Mouse (Mus musculus): ENCODE results near the gene Psmd12. TPM values are rescaled to one million over a fixed set of nuclear protein-coding genes. Genes with fewer than 3 reads are reported as not detected.

Psmd12 gene
- polyA plus RNA-seq, 1 experiment = not detected

GRCm38 (mm10) chr11:107468252-107469030 lies 10.8 kb upstream of the Psmd12 start:
- WGBS = 20% methylated on average over 16 of the region's 16 CpGs
- peak overlapping the region; percentile 84 for H3K4me3 ChIP-seq (ENCODE audit: insufficient read depth, low read depth, low read length)
- H3K27ac ChIP-seq (ENCODE audit: insufficient read depth, low read depth, low read length) = peak overlapping the region; percentile 4; the same call in 1 of the 2 replicates
- TF ChIP-seq POLR2A (IDR thresholded peaks at IDR 0.05; ENCODE audit: insufficient read depth, low read depth, low read length) = no peak
- no peak for TF ChIP-seq CTCF (IDR thresholded peaks at IDR 0.05; ENCODE audit: insufficient read depth, low read depth, low read length)
- H3K4me1 ChIP-seq (ENCODE audit: control insufficient read depth, insufficient read depth, low read length) = peaks cover 7% of the 10 kb centered on the region

DNA sequence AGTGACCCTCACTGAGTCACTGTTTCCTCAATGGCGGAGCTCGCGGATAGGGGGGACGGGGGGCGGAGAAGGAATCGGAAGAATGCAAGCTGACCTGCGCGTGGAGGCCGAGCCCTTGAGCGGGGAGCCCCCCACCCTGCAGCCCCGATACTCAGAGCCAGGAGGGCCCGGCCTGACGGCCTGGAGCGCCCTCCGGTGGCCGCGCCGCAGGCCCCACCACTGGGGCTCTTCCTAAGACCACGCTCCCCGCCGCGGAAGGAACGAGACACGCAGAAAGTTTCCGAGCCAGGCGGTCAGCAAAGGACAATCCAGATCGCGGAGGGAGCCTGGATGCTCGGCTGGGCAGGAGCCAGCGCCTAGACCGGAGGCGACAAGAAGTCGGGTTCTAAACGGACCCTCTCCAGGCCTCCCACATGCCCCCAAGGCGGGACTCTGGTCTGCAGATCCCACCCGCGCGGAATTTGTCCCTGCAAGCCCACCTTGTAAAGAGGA lies 10.2 kb upstream of the Psmd12 start:
- TF ChIP-seq CTCF (IDR thresholded peaks at IDR 0.05; ENCODE audit: insufficient read depth, low read depth, low read length) = peak; percentile 99
- TF ChIP-seq POLR2A (IDR thresholded peaks at IDR 0.05; ENCODE audit: insufficient read depth, low read depth, low read length) = 0 out of 2 replicates have a peak, but pooled peaks have one; percentile 28
- WGBS = under 1% methylated on average over 38 of the region's 38 CpGs

GRCm38 (mm10) chr11:107469523-107470371 lies 9.5 kb upstream of the Psmd12 start:
- TF ChIP-seq CTCF (IDR thresholded peaks at IDR 0.05; ENCODE audit: insufficient read depth, low read depth, low read length) (no peak), POLR2A (IDR thresholded peaks at IDR 0.05; ENCODE audit: insufficient read depth, low read depth, low read length) (no peak)
- Histone ChIP-seq H3K4me1 (ENCODE audit: control insufficient read depth, insufficient read depth, low read length) (peaks cover 5% of the 10 kb centered on the region), H3K4me3 (ENCODE audit: insufficient read depth, low read depth, low read length) (peak overlapping the region; percentile 84), H3K27ac (ENCODE audit: insufficient read depth, low read depth, low read length) (peak overlapping the region; percentile 76)
- under 1% methylated on average over 59 of the region's 59 CpGs for WGBS

More for the DNA sequence above, 10.2 kb upstream of the Psmd12 start:
- H3K4me3 ChIP-seq (ENCODE audit: insufficient read depth, low read depth, low read length) = peak overlapping the region; percentile 84
- peaks cover 7% of the 10 kb centered on the region for H3K4me1 ChIP-seq (ENCODE audit: control insufficient read depth, insufficient read depth, low read length)
- H3K27ac ChIP-seq (ENCODE audit: insufficient read depth, low read depth, low read length) = peak overlapping the region; percentile 27

DNA sequence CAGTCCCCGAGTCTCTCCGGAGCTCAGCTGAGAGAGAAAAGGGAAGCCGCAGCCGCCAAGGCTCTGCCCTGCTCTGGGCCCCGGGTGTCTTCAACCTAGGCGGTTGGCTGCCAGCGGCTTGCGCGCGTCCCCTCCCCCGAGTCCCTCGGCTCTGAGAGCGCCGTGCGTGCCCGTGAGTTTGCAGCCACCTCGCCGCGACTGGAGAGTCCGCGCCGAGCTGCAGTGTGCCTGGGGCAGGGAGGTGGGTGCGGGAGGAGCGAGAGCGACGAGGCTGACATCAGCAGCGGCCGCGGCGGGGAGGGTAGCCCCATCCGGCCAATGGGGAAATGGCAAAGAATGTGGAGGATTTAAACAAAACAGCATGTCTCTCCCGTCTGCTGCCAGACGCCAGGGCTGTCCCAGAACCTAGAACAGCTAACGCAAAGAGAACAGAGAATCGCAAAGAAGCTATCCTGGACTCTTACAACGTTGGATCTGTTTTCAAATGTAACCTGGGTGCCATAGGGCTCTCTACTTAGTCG lies 8.7 kb upstream of the Psmd12 start, which contains the start of gene Pitpnc1:
Pitpnc1 (minus strand) TSS at position 179 of the 521 bp plus-strand sequence.
- Histone ChIP-seq H3K4me1 (ENCODE audit: control insufficient read depth, insufficient read depth, low read length) (peaks cover 5% of the 10 kb centered on the region), H3K4me3 (ENCODE audit: insufficient read depth, low read depth, low read length) (peak within 1 kb of the TSS; percentile 84), H3K27ac (ENCODE audit: insufficient read depth, low read depth, low read length) (peak within 1 kb of the TSS; percentile 76)
- under 1% methylated on average over 37 of the region's 37 CpGs for WGBS
- TF ChIP-seq POLR2A (IDR thresholded peaks at IDR 0.05; ENCODE audit: insufficient read depth, low read depth, low read length) = peak; percentile 83
- TF ChIP-seq CTCF (IDR thresholded peaks at IDR 0.05; ENCODE audit: insufficient read depth, low read depth, low read length) = no peak

GRCm38 (mm10) chr11:107471071-107471720 lies 8.1 kb upstream of the Psmd12 start:
- Histone ChIP-seq H3K4me1 (ENCODE audit: control insufficient read depth, insufficient read depth, low read length) (peaks cover 5% of the 10 kb centered on the region), H3K4me3 (ENCODE audit: insufficient read depth, low read depth, low read length) (peak overlapping the region; percentile 84), H3K27ac (ENCODE audit: insufficient read depth, low read depth, low read length) (0 out of 2 replicates have a peak overlapping the region, but pooled peaks have one; percentile 76)
- WGBS = 2% methylated on average over 11 of the region's 11 CpGs
- TF ChIP-seq CTCF (IDR thresholded peaks at IDR 0.05; ENCODE audit: insufficient read depth, low read depth, low read length) (no peak), POLR2A (IDR thresholded peaks at IDR 0.05; ENCODE audit: insufficient read depth, low read depth, low read length) (no peak)

GRCm38 (mm10) chr11:107472304-107472703 lies 7.0 kb upstream of the Psmd12 start:
- Histone ChIP-seq H3K27ac (ENCODE audit: insufficient read depth, low read depth, low read length) (no peak overlapping the region), H3K4me1 (ENCODE audit: control insufficient read depth, insufficient read depth, low read length) (peaks cover 5% of the 10 kb centered on the region), H3K4me3 (ENCODE audit: insufficient read depth, low read depth, low read length) (no peak overlapping the region)
- no peak for TF ChIP-seq CTCF (IDR thresholded peaks at IDR 0.05; ENCODE audit: insufficient read depth, low read depth, low read length)
- TF ChIP-seq POLR2A (IDR thresholded peaks at IDR 0.05; ENCODE audit: insufficient read depth, low read depth, low read length) = no peak
- WGBS = 96% methylated on average over 3 of the region's 3 CpGs

DNA sequence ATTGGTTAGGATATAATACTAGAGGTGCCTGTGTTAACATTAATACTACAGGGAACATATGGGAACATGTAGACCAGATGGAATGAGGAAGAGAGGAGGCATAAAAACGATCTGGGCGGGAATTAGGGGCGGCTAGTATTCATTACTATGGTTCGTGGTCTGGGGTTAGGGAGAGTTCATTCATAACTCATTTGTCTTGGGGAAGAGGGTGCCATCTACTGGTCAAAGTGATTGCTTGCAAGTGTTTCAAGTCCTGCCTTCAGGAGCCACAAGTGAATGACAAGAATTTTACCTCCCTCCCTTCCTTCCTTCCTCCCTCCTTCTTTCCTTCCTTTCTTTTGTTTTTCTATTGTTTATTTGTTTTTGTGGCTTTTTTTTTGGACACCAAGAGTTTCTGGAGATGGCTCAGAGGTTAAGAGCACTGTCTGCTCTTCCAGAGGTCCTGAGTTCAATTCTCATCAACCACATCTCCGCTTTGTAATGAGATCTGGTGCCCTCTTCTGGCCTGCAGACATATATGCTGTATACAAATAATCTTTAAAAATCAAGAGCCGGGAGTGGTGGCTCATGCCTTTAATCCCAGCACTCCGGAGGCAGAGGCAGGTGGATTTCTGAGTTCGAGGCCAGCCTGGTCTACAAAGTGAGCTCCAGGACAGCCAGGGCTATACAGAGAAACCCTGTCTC lies 6.0 kb upstream of the Psmd12 start:
- no peak overlapping the region for H3K4me3 ChIP-seq (ENCODE audit: insufficient read depth, low read depth, low read length)
- H3K4me1 ChIP-seq (ENCODE audit: control insufficient read depth, insufficient read depth, low read length) = peaks cover 5% of the 10 kb centered on the region
- TF ChIP-seq CTCF (IDR thresholded peaks at IDR 0.05; ENCODE audit: insufficient read depth, low read depth, low read length) (no peak), POLR2A (IDR thresholded peaks at IDR 0.05; ENCODE audit: insufficient read depth, low read depth, low read length) (no peak)
- WGBS = 24% methylated on average over 8 of the region's 8 CpGs
- no peak overlapping the region for H3K27ac ChIP-seq (ENCODE audit: insufficient read depth, low read depth, low read length)

DNA sequence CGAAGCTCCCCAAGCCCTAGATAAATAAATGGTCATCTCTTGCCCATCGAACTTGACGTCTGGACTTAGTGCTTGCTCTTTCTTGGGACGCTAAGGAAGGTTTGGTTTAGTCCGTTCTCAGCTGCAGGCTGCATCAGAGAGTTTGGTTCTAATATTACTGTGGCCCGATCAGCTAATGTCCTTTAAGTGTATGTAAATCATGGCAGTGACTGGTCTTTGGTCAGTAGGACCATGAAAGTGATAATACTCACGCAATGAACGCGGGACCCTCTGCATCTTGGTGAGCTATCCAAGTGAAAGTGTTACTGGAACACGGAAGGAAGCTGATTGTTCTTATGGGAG lies 549 bp downstream of the Psmd12 start:
- Histone ChIP-seq H3K4me3 (ENCODE audit: insufficient read depth, low read depth, low read length) (peak overlapping the region; percentile 76), H3K27ac (ENCODE audit: insufficient read depth, low read depth, low read length) (0 out of 2 replicates have a peak overlapping the region, but pooled peaks have one; percentile 59), H3K4me1 (ENCODE audit: control insufficient read depth, insufficient read depth, low read length) (no peaks in the 10 kb centered on the region)
- WGBS = 1% methylated on average over 10 of the region's 10 CpGs
- TF ChIP-seq POLR2A (IDR thresholded peaks at IDR 0.05; ENCODE audit: insufficient read depth, low read depth, low read length) = no peak
- TF ChIP-seq CTCF (IDR thresholded peaks at IDR 0.05; ENCODE audit: insufficient read depth, low read depth, low read length) = no peak

Measured in olfactory bulb, adult 2 months (tissue).